Mouse (Mus musculus) urinary bladder, postnatal 0 days (tissue): ENCODE data around the gene Il9r. TPM values are rescaled to one million over a fixed set of nuclear protein-coding genes. Genes with fewer than 3 reads are reported as not detected.

ENCODE experiments used
- polyA plus RNA-seq: library from polyadenylated mRNA; unstranded; fragments of >200 nt; fragmentation: Nextera tagmentation; extraction: Ambion mirVana; gene quantifications from 2 replicates; pipeline ENCODE4 v1.2.1, GENCODE M21; 2015

The Il9r gene
- 0.10 TPM in 1 of 2 replicates, not detected in the other for polyA plus RNA-seq

GRCm38 (mm10) chr11:32200075-32200601 lies at the start of gene Il9r:
Gene Il9r, minus strand, starts transcription at chr11:32200279.

DNA sequence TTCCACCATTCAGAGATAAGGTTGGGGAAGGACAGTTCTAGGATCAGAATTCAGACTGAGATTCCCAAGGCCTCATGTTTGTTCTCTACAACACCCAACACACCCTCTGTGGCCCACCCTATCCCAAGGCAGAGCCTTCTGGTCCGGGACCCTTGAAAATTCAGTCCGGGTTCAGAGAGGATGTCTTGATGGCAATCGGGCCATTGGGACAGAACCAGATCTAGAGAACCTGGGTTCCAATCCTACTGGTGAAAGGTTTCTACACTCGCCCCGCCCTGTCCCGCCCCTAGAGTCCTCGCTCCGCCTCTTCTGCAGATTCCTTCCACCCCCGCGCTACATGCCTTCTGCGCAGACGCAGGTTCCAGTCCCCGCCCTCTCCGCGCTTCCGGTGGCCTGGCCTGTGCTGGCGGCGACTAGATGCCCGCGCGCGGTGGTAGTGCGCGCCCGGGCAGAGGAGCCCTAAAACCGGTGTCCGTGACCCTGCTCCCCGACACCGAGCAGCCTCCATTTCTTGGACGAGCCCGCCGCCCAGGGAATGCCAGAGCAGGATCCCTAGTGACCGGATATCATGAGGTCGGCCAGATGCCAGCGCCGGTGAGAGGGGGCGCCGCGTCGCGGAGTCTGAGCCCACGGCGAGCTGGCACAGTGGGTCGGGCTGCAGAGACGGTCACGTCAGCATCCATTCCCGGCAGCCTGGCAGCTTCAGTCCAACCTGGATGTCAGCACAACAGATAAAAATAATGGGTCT lies 26.2 kb upstream of the Il9r start, which contains the start of gene Mpg:
Gene Mpg, plus strand, starts transcription at position 382 of the 748 bp plus-strand sequence.

DNA sequence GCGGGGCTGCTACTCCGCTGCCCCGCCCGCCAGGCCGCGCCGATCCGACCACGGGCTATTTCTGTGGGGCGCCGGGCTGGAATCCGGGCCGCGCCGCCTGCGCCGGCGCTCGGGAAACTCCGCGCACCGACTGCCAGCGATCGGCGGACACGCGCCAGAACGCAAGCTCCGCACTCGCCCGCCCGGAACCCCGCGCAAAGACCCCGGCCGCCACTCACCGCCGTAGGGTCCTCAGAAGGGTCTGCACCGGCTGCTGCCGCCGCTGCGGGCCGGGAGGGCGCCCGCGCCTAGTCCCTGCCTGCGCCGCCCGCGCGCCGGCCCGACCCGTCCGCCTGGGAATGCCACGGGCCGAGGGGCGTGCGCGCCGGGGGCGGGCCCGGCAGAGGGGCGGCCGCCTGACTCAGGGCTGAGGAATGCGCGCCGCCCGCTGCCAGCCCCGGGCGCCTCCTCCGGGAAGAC lies 21.9 kb upstream of the Il9r start, which contains the start of gene Rhbdf1:
Gene Rhbdf1, minus strand, starts transcription at position 350 of the 459 bp plus-strand sequence.

DNA sequence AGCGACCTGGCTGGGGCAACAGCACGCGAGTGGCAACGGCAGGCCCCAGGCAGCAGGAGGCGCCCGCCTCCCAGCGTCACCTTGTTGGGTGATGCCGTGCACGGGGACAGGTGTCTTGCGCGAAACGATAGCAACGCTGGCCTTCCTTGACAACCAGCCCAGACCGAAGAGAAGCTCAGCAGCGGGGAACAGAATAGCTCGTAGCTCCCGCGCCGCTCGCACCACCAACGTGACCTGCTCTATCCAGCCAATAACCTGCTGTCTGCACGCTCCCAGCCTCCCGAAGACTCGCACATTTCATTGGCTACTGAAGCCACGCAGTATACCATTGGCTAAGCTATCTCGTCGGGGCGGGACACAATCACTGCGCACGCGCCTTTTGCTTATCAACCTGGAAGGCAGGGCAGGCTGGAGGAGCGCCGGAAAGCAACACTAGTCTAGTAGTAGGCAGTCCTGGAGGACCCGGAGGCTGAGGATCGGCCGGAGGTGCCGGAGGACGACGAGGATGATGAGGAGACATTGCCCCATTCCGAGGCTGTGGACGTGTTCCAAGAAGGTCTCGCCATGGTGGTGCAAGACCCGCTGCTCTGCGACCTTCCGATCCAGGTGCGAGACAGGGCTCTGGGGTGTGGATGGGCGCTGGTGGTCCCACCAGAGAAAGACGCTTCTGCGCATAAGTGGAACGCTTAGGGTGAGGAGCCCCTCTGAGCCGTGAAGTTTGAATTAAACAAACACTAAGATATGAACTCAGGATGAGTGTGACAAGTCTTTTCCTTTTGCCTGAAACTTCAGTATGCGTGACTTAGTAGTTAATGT lies 5.2 kb upstream of the Il9r start, which contains the start of gene Snrnp25:
Gene Snrnp25, plus strand, starts transcription at position 358 of the 816 bp plus-strand sequence.

Other genes with a start within 250 kb of the Il9r start
- 0.06 TPM in 1 of 2 replicates, not detected in the other for gene 4930524B15Rik, start 234.7 kb downstream of the Il9r start, polyA plus RNA-seq
- 0.34 and 0.36 TPM in 2 replicates for gene Nsg2, start 199.8 kb downstream of the Il9r start, polyA plus RNA-seq
- gene Snrnp25, start 5.1 kb upstream of the Il9r start, polyA plus RNA-seq, result 28.1 and 28.8 TPM in 2 replicates
- 63.6 and 70.8 TPM in 2 replicates for gene Rhbdf1, start 22.0 kb upstream of the Il9r start, polyA plus RNA-seq
- 20.0 and 25.8 TPM in 2 replicates for gene Mpg, start 26.2 kb upstream of the Il9r start, polyA plus RNA-seq
- 28.2 and 30.8 TPM in 2 replicates for gene Nprl3, start 67.4 kb upstream of the Il9r start, polyA plus RNA-seq
- gene Hba-x, start 76.1 kb upstream of the Il9r start, polyA plus RNA-seq, result 0.87 and 2.7 TPM in 2 replicates
- 4,399 and 13,070 TPM in 2 replicates for gene Hba-a1, start 83.2 kb upstream of the Il9r start, polyA plus RNA-seq
- gene Hbq1b, start 86.7 kb upstream of the Il9r start, polyA plus RNA-seq, result 0.58 and 1.7 TPM in 2 replicates
- 10,427 and 30,164 TPM in 2 replicates for gene Hba-a2, start 96.2 kb upstream of the Il9r start, polyA plus RNA-seq
- 1.2 TPM in 1 of 2 replicates, not detected in the other for gene Hbq1a, start 99.8 kb upstream of the Il9r start, polyA plus RNA-seq
- gene Sh3pxd2b, start 147.5 kb upstream of the Il9r start, polyA plus RNA-seq, result 6.8 and 7.2 TPM in 2 replicates